Mouse (Mus musculus) spleen, postnatal 36 days (tissue): ENCODE data around the gene Dync2h1.
"Not testable (repeated sequence)": the region's sequence is repeated elsewhere in the genome, so short reads cannot be mapped to it uniquely, and the experiment has no call there.

Source experiments
- DNase-seq, 2 experiments: peaks; one replicate each; pipeline ENCODE4 v3.0.0; 2022; ENCODE audit warnings: low spot score in 2 of 2, mixed read lengths in 1 of 2

Dync2h1 gene

DNA sequence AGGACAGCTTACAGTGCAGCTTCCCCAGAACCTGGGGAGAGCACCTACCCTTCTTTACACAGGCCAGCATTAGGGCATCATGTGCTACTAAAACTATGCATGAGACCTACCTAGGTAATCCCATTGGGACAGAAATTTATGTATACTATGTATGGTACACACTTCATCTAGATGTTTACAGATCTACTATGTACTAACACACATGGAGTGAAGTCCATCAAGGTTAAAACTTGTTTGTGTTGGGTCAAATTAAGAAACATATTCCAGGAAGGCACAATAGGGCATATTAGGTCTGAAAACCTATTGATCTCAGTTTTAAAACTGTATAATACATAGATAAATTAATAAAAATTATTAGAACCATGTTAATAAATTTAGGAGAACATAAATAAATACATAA lies 168.6 kb downstream of the Dync2h1 start:
- DNase-seq = no peak

DNA sequence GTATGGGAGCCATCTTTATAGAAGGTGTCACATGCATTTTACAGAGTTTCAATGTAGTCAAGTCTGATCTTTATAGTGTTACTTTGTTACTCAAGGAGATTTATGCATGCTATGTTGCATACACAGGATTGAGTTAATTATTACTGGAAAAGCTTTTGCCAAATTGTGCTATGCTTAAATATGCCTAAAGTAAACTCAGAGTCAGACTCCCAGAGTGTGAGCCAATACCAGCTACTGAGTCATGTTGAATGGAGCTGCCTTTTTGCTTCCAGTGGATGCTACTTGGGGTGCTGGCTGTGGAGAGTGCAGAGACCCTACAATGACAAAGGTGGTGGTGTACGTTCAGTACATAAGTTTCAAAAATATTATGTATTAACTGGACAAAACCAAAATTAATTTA lies 169.5 kb downstream of the Dync2h1 start:
- DNase-seq = no peak

DNA sequence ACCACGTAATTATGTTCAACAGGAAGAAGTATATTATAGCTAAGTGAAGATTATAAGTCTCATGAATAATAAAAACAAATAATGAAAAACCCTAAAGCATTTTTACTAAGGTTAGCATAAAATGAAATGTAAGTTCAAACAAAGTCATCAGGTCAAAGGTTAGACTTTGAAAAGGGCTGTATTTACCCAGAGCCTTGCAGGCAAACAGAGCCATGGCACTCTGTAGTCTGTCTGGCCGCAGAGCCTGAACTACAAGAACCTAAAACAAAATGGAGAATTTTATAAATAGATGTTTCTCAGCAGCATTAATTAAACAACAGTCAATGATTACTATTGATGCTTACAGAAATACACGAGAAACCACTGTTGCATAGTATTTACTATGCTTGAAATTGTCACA lies 174.5 kb downstream of the Dync2h1 start:
- no peak for DNase-seq

DNA sequence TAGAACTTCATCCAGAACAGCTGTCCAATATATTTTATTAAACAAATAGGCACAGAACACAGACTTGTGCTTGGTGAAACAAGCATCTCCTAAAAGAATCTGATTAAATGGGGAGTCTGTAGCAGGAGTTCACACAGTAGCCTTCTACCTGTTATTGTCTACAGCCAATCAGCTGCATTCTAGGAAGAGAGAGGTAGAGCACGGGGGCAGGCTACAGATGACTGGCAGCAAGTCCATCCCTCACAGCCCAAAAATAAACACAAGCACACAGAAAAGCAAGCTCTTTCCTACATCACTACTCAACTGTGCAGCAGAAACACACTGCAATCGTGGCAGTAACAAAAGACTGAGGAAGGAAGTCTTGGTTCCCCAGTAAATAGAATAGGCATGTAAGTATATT lies 189.4 kb downstream of the Dync2h1 start:
- no peak for DNase-seq

DNA sequence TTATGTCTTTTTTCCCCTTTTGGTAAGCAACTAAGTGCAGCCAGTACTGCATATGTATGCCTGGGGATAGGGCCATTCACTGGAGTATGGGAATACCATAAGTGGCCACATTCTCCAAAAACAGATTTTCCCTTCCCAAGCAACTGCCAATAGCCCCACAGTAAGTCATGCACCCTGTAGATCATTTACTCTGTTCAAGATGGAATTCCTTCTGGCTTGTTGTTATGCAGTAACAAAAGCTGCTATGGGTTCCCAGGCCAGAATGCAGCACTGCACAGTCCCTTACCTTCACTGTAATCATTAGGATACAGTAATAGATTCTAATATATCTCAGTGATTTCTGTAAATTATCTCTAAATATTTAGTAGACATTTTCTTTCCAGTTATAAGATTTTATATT lies 190.0 kb downstream of the Dync2h1 start:
- no peak for DNase-seq

DNA sequence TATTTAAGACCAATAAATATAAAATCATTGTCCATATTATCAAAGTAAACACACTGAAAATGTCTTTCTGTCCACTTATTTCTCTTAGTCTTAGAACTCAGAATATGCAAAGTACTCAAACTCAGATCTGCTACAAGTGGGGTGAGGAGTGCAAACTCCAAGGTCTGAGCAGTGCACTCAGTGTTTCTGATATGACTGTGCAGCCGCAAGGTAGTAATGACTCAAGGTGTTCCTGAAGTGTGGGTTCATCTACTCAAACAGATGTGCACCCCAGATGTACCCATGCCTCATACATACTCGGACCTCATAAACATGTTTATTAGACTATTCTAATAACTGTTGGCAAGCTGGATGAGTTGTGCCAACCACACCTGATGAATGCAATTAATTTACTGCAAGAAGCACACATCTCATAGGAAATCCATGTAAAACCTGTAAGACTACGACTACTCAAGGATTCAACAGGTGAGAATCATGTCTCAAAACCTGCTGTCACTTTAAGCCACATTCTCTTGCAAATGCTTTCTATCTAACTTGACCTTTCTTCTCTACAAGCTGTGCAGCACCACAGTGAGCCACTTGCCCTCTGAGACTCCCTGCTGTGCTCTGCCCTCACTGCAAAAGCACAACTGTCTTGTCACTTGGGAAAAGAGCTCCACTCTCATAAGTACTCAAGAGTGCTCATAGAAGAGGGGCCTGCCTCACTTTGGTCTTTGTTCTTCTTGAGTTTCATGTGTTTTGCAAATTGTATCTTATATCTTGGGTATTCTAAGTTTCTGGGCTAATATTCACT lies 195.2 kb downstream of the Dync2h1 start:
- no peak for DNase-seq

DNA sequence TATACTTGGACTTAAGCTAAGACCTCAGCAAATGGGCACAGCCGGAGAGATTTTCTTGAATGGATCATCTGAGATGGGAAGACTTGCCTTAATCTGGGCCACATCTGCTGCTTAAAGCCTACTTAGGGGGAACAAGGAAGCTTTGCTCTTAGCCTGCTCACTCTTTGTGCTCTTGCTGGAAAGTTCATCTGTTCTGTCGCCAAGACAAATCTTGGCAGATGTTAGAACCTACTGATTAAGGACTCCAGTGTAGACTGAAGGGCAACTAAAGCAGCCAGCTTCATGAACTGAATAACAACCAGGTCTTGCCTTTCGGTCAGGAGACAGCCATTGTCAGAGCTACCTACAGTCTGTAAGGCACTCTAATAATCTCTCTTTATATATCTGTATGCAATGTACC lies 198.1 kb downstream of the Dync2h1 start:
- DNase-seq = no peak

DNA sequence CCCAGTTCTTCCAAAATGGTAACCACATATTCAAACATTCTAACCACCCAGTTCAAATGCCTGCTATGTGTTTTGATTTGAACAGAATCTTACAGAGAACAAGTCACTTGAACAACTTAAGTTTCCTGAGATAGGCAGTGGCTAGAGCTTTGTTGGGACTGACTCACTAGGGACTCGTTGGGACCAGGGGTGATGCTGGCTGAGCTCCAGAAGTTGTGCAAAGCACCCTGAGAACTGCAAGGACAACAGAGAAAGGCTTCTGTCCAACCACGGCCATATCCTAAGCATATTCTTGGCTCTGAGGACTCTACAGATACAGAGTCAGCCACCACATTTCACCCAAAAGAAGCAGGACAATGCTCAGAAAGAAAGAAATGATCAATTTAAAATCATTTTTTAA lies 215.1 kb downstream of the Dync2h1 start:
- DNase-seq = no peak

DNA sequence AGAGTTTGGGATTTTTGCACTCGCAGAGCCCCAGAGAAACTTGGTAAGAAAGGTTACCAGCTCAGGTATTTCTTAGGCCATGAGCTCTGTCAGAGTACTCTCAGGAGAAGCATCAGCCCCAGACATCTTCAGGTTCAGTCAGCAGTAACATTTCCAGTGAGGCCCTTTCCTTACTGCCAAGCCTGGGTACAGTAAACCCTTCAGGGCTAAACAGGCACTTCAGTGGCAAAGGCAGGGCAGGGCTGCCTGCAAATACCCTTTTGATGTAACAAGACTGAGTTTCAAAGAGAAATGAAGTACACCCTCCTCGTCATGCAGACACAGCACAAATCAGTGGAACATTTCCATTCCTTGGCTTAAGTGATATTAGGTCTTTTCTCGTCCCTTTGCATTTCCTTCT lies 219.2 kb downstream of the Dync2h1 start:
- no peak for DNase-seq

DNA sequence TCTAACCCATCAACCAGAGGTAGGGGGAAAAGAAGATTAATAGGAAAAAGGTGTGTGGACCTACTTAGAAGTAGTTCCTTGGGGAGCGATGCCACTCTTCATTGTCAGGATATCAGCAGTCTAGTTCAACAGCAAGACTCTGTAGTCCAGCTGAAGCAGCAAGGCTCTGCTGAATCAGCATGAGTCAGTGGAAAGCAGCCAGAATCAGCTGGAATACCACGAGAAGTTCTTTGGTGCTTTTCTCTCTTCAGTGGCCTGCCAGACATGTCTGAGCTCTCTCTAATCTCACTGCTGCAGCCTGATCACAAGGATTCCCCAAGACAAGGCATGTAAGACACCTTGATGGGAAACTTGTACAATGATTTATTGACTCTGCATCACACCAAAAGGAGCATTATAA lies 225.9 kb downstream of the Dync2h1 start:
- no peak for DNase-seq

DNA sequence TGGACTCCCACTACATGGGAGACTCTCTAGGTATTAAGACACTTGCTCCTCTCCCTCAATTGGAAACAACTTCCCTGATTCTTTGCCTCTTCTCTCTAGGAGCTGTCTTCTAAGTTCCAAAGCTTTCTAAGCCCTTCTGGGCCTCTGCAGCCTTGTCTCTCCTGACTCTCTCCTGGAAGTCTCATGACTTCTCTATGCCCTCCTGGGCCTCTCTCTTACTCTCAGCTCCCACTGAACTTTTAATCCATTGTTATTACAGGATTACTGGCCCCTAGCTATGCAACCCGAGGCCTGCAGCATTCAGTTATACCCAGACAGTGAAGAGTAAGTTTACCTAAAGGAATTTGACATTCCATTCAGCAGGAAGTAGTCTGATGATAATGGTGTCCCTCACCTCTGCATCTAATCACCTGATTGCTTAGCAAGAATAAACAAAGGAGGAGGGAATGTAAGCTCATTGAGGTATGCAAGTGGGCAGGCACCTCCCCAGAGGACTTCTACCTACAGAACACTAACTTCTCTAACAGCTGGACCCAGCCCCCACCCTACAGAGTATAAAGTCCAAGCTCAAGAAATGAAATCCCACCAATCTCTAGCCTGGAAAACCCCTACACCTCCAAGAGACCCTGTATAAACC lies 256.7 kb downstream of the Dync2h1 start:
- DNase-seq = no peak

DNA sequence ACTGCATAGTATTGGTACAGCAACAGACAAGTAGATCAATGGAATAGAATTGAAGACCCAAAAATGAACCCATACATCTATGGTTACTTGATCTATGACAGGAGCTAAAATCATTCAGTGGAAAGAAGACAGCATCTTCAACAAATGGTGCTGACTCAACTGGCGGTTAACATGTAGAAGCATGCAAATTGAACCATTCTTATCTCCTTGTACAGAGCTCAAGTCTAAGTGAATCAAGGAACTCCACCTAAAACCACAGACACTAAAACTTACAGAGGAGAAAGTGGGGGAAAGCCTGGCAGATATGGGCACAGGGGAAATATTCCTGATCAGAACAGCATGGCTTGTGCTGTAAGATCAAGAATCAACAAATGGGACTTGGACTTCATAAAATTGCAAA lies 270.8 kb downstream of the Dync2h1 start:
- no peak for DNase-seq

DNA sequence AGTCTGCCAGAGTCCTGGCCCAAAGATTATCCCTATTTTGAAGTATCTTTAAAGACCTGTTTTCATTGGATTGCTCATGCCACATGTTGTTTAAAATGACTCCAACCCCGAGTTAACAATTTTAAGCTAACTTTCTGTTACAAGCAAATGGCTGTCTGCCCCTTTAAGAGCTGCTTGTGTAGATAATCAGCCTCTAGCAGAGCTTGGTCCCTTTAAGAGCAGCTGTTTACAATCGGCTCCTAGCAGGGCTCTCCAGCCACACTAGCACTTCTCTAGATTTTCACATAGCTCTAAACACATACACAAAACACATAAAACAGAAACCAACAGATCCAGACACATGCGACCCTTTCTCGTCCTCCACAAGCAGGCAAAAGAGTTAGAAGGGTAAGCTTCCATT lies 273.7 kb downstream of the Dync2h1 start:
- not testable (repeated sequence) for DNase-seq

DNA sequence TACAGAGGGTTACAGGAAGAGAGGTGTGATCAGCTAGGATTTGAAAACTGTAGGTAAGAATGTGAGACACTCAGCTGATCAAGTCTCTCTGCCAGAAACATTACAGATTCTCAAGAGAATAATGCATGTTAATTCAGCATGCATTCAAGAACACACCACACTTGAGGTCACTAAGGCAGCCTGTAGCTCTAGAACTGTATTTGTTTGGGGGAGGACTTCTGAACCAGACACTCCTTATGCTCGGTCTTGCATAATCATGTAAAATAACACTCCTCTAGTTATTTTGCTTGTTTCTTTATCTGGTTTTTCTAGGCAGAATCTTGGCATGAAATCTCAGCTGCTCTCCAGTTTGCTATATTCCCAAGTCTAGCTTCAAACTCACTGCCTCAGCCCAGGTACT lies 282.6 kb downstream of the Dync2h1 start:
- no peak for DNase-seq

DNA sequence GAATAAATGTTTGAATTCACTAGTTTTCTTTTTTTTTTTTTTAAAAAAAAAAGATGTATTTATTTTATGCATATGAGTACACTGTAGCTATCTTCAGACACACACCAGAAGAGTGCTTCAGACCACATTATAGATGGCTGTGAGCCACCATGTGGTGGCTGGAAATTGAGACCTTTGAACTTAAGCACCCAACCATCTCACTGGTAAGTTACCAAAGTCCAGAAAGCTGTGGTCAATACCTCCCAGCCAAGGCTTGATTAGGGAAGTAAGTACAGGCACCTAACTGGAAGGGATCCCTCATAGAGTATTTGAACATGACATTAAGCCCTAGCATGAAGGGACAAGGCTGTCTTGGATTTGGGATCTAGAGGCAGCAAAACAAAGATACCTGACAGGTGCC lies 292.9 kb downstream of the Dync2h1 start:
- DNase-seq = no peak

DNA sequence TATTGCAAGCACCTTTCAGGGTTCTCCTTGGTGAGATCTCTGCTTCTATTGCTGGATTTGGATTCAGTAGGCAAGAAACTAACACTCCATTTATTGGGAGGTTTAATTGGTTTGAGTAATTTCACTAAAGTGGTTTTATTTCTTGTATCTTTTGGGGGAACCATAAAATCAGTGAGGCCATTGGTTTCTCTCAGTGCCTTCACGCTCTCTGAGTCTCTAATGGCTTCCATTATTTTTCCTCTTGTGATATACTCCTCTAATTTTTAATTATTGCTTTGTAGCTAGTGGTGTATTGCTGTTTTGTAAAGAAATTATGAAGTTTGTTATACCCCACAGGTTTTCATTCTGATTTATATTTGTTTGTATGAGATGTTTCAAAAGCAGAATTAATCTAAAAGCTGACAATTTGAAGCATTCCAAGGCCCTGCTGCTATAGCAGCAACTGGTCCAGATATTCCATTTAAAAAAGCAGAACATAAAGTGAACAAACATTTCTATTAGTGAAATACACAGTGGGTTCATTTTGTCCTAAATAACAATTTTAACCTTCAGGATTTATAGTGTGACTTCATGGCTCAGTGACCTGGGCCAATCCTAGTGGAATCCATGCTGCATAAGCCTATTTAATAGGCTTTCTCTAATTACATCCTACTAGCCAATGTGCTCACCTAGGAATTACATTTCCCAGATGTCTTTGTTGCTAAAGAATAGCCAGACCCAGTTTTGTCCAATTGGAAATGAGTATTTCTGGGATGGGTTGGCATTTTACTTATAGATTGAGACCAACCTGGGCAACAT lies 302.9 kb downstream of the Dync2h1 start:
- no peak for DNase-seq
